In the genomic region with DNA sequence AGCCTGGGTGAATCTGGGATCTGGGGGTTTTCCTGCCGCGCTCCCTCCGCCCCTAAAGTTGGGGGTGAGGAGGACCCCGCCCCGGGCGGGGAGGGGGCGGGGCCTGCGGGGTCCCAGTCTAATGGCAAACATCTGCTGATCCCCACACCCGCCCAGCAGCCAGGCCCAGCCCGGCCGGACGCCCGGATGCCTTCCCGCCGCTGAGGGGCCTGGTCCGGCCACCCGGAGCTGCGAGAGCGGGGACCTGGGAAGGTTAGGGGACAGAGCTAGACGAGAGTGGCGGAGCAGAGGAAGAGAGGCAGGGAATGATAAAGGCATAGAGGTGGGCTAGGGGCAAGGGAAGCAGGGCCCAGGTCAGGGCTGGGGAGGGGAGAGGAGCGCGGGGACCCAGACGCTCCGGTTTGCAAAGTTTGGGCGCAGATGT, we compare ENCODE assay signal across 8 mouse cellular contexts. TPM values are rescaled to one million over a fixed set of nuclear protein-coding genes. Genes with fewer than 3 reads are reported as not detected.
DNase-seq lines count a peak whose midpoint lies in the region; ATAC-seq and TF ChIP-seq lines count a peak whose summit lies in the region.

No protein-coding gene starts in this region.

- no peaks in the 10 kb centered on the region for H3K27me3 ChIP-seq in heart, embryonic 10.5 days (ENCODE audit: insufficient read depth, poor library complexity, severe bottlenecking)
- no peaks in the 10 kb centered on the region for H3K27me3 ChIP-seq in kidney, embryonic 14.5 days (ENCODE audit: control insufficient read depth, insufficient read depth, low read length)

- no peaks in the 10 kb centered on the region for H3K9me3 ChIP-seq in heart, embryonic 10.5 days
- H3K9me3 ChIP-seq in kidney, embryonic 14.5 days (ENCODE audit: control insufficient read depth, low read length): no peaks in the 10 kb centered on the region

- peak overlapping the region; percentile 83 for H3K4me3 ChIP-seq in left cerebral cortex, adult 2 months
- peak overlapping the region; percentile 78 for H3K4me3 ChIP-seq in heart, embryonic 10.5 days
- H3K4me3 ChIP-seq in kidney, embryonic 14.5 days (ENCODE audit: low read length): peak overlapping the region; percentile 88

- TF ChIP-seq CTCF in left cerebral cortex, adult 2 months (IDR thresholded peaks at IDR 0.05): no peak

- peak in 1 of 2 experiments; percentile 32 for DNase-seq in left cerebral cortex, adult 2 months (ENCODE audit: extremely low spot score in 1 of 2, low spot score in 2 of 2)
- no peak for DNase-seq in left cerebral cortex, postnatal 25 days (ENCODE audit: low spot score in 2 of 2)
- DNase-seq in embryo, embryonic 9.5 days (ENCODE audit: extremely low spot score): peak; percentile 85
- DNase-seq in heart, embryonic 10.5 days (ENCODE audit: low spot score): peak; percentile 82
- DNase-seq in lung, postnatal 14 days: peak; percentile 78
- DNase-seq in retina, embryonic 14.5 days (ENCODE audit: low spot score): peak; percentile 64
- no peak for DNase-seq in layer of hippocampus, adult 8-10 months (ENCODE audit: low spot score in 2 of 2)

- H3K9ac ChIP-seq in kidney, embryonic 14.5 days (ENCODE audit: low read depth, low read length): peak overlapping the region; percentile 89

- 0% methylated on average over 25 of the region's 26 CpGs for WGBS in heart, embryonic 10.5 days
- WGBS in kidney, embryonic 14.5 days: under 1% methylated on average over 21 of the region's 26 CpGs

- peak overlapping the region; percentile 87 for H3K27ac ChIP-seq in left cerebral cortex, adult 2 months
- H3K27ac ChIP-seq in heart, embryonic 10.5 days: peak overlapping the region; percentile 94
- peak overlapping the region; percentile 96 for H3K27ac ChIP-seq in kidney, embryonic 14.5 days (ENCODE audit: low read depth, low read length)

- peak; percentile 75 for ATAC-seq in kidney, embryonic 14.5 days (ENCODE audit: low FRiP score, low TSS enrichment)

- peaks cover 55% of the 10 kb centered on the region for H3K36me3 ChIP-seq in heart, embryonic 10.5 days
- peaks cover 38% of the 10 kb centered on the region for H3K36me3 ChIP-seq in kidney, embryonic 14.5 days (ENCODE audit: control insufficient read depth, insufficient read depth, low read length)

- intact Hi-C loops in left cerebral cortex, adult 2 months (cut with DNase I): no loop called here
- intact Hi-C loops in left cerebral cortex, postnatal 25 days (cut with DNase I): no loop called here

- H3K4me2 ChIP-seq in kidney, embryonic 14.5 days (replicated peaks; ENCODE audit: low read depth, low read length): peak overlapping the region; percentile 63

- H3K4me1 ChIP-seq in heart, embryonic 10.5 days: peaks cover 47% of the 10 kb centered on the region
- peaks cover 20% of the 10 kb centered on the region for H3K4me1 ChIP-seq in kidney, embryonic 14.5 days (ENCODE audit: control insufficient read depth, insufficient read depth, low read length)

RNA-seq across cellular contexts. Expression of gene Kank2, which starts 0.6 kb away (rescaled TPM):
- total RNA-seq in left cerebral cortex, adult 2 months (2021): 1 to 10 TPM; 8.5 to 8.8 TPM
- 1 to 10 TPM; 7.4 to 7.5 TPM for total RNA-seq in left cerebral cortex, postnatal 25 days (2021)
- 16.4 and 16.9 TPM in 2 replicates for polyA plus RNA-seq in heart, embryonic 10.5 days (2016; fragmentation: Nextera tagmentation; extraction: Ambion mirVana)
- 9.4 and 14.3 TPM in 2 replicates for polyA plus RNA-seq in kidney, embryonic 14.5 days (2014; fragmentation: Nextera tagmentation; extraction: Ambion mirVana)
- total RNA-seq in layer of hippocampus, adult 8-10 months (2022): 10 to 100 TPM in 2 of 4 experiments, 1 to 10 TPM in 2; 7.2 to 10.1 (median 9.3) TPM

RNA-seq across cellular contexts. Expression of gene Angptl8, which starts 37.4 kb away (rescaled TPM):
- total RNA-seq in left cerebral cortex, adult 2 months (2021): not detected
- not detected for total RNA-seq in left cerebral cortex, postnatal 25 days (2021)
- polyA plus RNA-seq in heart, embryonic 10.5 days (2016; fragmentation: Nextera tagmentation; extraction: Ambion mirVana): 2.5 and 5.7 TPM in 2 replicates
- polyA plus RNA-seq in kidney, embryonic 14.5 days (2014; fragmentation: Nextera tagmentation; extraction: Ambion mirVana): 2.6 and 3.4 TPM in 2 replicates
- total RNA-seq in layer of hippocampus, adult 8-10 months (2022): not detected

RNA-seq across cellular contexts. Expression of gene Spc24, which starts 37.8 kb away (rescaled TPM):
- 1 to 10 TPM; 1.7 to 2.4 TPM for total RNA-seq in left cerebral cortex, adult 2 months (2021)
- total RNA-seq in left cerebral cortex, postnatal 25 days (2021): 1 to 10 TPM; 1.6 to 1.7 TPM
- polyA plus RNA-seq in heart, embryonic 10.5 days (2016; fragmentation: Nextera tagmentation; extraction: Ambion mirVana): 112 and 160 TPM in 2 replicates
- polyA plus RNA-seq in kidney, embryonic 14.5 days (2014; fragmentation: Nextera tagmentation; extraction: Ambion mirVana): 139 and 150 TPM in 2 replicates
- total RNA-seq in layer of hippocampus, adult 8-10 months (2022): 1 to 10 TPM in 2 of 4 experiments, under 1 TPM in 2; 0.45 to 4.3 (median 2.1) TPM

RNA-seq across cellular contexts. Expression of gene Dock6, which starts 54.5 kb away (rescaled TPM):
- total RNA-seq in left cerebral cortex, adult 2 months (2021): 10 to 100 TPM; 15.8 to 18.1 TPM
- 10 to 100 TPM; 15.7 to 16.3 TPM for total RNA-seq in left cerebral cortex, postnatal 25 days (2021)
- polyA plus RNA-seq in heart, embryonic 10.5 days (2016; fragmentation: Nextera tagmentation; extraction: Ambion mirVana): 47.9 and 56.9 TPM in 2 replicates
- polyA plus RNA-seq in kidney, embryonic 14.5 days (2014; fragmentation: Nextera tagmentation; extraction: Ambion mirVana): 31.9 and 39.7 TPM in 2 replicates
- 10 to 100 TPM; 12.7 to 23.0 (median 19.2) TPM for total RNA-seq in layer of hippocampus, adult 8-10 months (2022)

Comparison
In these comparisons a context has a peak if more than half of its experiments do, and no peak if none do; other contexts are left out.
1. DNase-seq: peak in embryo, embryonic 9.5 days (single experiment), heart, embryonic 10.5 days (single experiment), lung, postnatal 14 days (single experiment) and retina, embryonic 14.5 days (single experiment); none in left cerebral cortex, postnatal 25 days (0 of 2) and layer of hippocampus, adult 8-10 months (0 of 2).
2. Peak in every context shown above with its lines, with median percentiles within 50 percentile points of each other: H3K27ac ChIP-seq and H3K4me3 ChIP-seq.